Mouse (Mus musculus): Measurements from ENCODE around the gene Olfr285. TPM values are rescaled to one million over a fixed set of nuclear protein-coding genes. Genes with fewer than 3 reads are reported as not detected.

Gene Olfr285
- not detected in 2 replicates for polyA plus RNA-seq (2011; ENCODE audit: insufficient read depth, insufficient read length, low replicate concordance, missing spikeins)

DNA sequence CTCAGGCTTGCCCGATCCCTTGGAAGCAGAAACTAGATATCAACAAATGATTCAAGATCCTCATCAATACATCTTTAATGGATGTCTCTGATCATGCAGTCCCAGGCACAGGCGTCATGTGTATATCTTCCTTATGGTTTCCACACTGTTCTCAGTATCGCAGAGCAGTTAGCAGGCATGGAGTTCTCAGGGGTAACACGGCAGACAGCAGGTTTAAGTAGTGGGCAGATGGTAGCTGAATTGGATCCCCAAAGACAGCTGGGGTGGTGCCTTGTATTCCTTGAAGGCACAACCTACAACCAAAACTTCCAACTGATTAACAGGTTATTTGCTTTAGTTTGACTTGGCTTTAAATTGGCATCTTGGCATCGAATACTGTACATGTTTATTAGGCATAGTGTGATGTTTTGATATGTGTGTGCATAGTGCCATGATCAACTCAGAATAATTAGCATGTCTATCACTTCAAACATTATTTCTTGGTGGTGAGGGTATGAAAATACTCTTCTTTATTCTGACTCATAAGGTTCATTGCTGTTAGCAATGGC, at the start of gene Olfr285:
Olfr285 (minus strand) TSS at position 177 of the 548 bp plus-strand sequence.
- no peak within 1 kb of the TSS for H3K4me3 ChIP-seq (replicated peaks; ENCODE audit: control insufficient read depth, low read depth, low read length)
- no peak within 1 kb of the TSS for H3K27ac ChIP-seq (ENCODE audit: control insufficient read depth, insufficient read depth, low read depth, low read length, poor library complexity)
- TF ChIP-seq CTCF (IDR thresholded peaks at IDR 0.05; ENCODE audit: control insufficient read depth, insufficient read depth, low read length) (no peak), POLR2A (IDR thresholded peaks at IDR 0.05; ENCODE audit: borderline replicate concordance, control insufficient read depth, low read depth, low read length) (no peak)
- WGBS: 84% methylated on average over 5 of the region's 5 CpGs
- H3K4me1 ChIP-seq (ENCODE audit: control insufficient read depth, insufficient read depth, low read length): no peaks in the 10 kb centered on the region

DNA sequence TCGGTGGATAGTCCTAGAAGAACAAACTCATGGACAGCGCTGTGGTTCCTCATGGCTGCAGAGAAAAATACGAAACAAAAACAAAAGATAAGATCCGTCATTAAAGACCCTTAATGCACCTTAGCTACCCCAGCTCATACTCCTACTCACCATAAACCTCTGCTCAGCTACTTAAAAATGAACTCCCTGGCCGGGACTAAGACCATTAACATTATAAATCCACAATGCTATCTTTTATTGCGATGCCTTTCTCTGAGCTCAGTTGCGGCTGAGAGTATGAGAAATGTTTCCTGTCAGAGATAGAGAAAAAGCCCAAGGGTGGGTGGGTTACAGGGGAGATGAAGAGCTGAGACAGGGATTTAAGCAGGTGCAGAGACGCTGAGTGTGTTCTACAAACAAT, 23.7 kb upstream of the Olfr285 start, which contains the start of gene Olfr284:
Olfr284 (minus strand) TSS at position 101 of the 400 bp plus-strand sequence.
- WGBS: 74% methylated on average over 8 of the region's 8 CpGs
- Histone ChIP-seq H3K27ac (ENCODE audit: control insufficient read depth, insufficient read depth, low read depth, low read length, poor library complexity) (no peak within 1 kb of the TSS), H3K4me1 (ENCODE audit: control insufficient read depth, insufficient read depth, low read length) (no peaks in the 10 kb centered on the region), H3K4me3 (replicated peaks; ENCODE audit: control insufficient read depth, low read depth, low read length) (no peak within 1 kb of the TSS)
- TF ChIP-seq CTCF (IDR thresholded peaks at IDR 0.05; ENCODE audit: control insufficient read depth, insufficient read depth, low read length) (no peak), POLR2A (IDR thresholded peaks at IDR 0.05; ENCODE audit: borderline replicate concordance, control insufficient read depth, low read depth, low read length) (no peak)

DNA sequence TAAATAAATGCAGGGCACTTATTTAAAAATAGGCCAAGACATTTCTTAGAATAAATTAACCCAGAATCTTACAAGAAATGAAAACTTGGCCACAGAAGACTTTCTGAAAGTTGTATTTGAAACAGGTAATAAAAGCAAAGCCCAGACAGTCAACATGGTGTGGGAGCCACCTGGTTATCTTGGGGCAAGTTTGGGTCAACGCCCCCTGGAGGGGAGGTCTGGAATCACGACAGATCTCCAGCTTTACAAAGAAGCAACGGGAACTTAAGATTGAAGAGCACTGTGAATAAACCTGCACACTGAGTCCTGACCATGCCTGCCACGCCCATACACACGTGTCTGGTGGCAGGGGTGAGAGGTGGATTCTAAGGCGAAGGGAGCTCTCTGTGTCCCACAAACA, 1.4 kb downstream of the Olfr285 start:
- TF ChIP-seq POLR2A (IDR thresholded peaks at IDR 0.05; ENCODE audit: borderline replicate concordance, control insufficient read depth, low read depth, low read length): no peak
- TF ChIP-seq CTCF (IDR thresholded peaks at IDR 0.05; ENCODE audit: control insufficient read depth, insufficient read depth, low read length): peak; percentile 30; the same call in 1 of the 2 replicates
- H3K27ac ChIP-seq (ENCODE audit: control insufficient read depth, insufficient read depth, low read depth, low read length, poor library complexity): no peak overlapping the region
- no peak overlapping the region for H3K4me3 ChIP-seq (replicated peaks; ENCODE audit: control insufficient read depth, low read depth, low read length)
- no peaks in the 10 kb centered on the region for H3K4me1 ChIP-seq (ENCODE audit: control insufficient read depth, insufficient read depth, low read length)
- 41% methylated on average over 6 of the region's 6 CpGs for WGBS

DNA sequence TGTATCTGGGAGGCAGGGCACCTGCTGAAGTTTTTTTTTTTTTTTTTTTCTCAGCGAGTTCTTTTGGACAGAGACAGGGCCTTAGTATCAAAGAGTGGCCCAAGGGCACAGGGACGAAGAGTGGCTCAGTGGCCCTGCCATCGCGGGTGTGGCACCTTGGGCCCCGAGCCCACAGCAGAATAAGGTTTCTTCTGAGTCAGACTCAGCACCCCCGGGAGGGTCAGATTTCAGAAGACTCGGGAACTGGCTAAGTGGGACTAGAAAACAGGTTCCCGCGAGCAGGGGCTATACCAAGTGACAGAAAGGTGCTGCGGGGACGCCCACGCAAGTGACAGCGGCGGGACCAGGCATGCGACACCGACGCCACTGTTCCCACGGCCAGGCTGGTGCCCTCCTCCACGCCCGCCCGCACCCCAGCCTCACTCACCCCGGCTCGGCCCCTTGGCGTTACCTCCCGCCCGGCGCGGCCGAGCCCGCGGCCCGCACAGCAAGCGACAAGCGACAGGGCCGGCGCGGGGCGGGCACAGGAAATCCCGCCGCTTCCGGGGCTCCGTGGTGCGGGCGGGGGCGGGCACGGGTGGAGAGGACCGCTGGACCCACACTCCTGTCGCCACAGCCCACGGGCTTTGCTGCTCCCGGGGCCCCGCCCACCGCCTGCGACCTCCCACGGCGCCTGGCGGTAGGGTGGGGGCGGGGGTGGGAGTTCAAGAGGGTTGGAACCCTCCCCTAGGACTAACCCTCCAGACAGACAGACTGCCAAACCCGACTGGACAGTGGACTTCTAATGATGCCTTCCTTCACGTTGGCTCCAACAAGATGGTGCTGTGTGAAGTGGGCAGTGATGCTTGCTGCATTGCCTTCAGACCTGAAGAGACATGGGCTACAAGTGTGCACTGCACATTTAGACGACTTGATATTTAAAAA, 21.3 kb downstream of the Olfr285 start, which contains the start of gene Zfp641:
Zfp641 (minus strand) TSS at position 534 of the 924 bp plus-strand sequence.
- WGBS: 5% methylated on average over 58 of the region's 60 CpGs
- H3K4me3 ChIP-seq (replicated peaks; ENCODE audit: control insufficient read depth, low read depth, low read length): no peak within 1 kb of the TSS
- TF ChIP-seq POLR2A (IDR thresholded peaks at IDR 0.05; ENCODE audit: borderline replicate concordance, control insufficient read depth, low read depth, low read length) (no peak), CTCF (IDR thresholded peaks at IDR 0.05; ENCODE audit: control insufficient read depth, insufficient read depth, low read length) (no peak)
- H3K4me1 ChIP-seq (ENCODE audit: control insufficient read depth, insufficient read depth, low read length): no peaks in the 10 kb centered on the region
- no peak within 1 kb of the TSS for H3K27ac ChIP-seq (ENCODE audit: control insufficient read depth, insufficient read depth, low read depth, low read length, poor library complexity)

DNA sequence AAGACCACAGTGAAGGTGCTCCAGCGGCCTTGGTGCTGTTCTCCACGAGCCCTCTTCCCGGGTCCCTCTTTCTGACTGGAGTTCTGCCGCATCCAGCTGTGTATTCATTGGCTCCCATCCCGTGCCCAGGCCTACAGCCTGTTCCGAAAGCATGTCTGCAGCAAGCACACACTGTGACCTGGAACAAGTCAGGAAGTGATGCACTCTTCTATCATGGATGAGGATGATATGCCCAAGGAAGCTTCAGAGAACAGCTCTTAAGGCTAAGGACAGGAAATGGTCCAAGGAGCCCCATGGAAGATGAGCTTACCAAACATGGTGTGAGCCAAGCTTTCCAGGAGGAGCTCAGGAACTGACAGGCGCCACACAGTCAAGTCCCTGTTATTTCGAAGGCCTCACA, 23.5 kb downstream of the Olfr285 start:
- H3K4me1 ChIP-seq (ENCODE audit: control insufficient read depth, insufficient read depth, low read length): no peaks in the 10 kb centered on the region; the same call in 1 of the 2 replicates
- H3K4me3 ChIP-seq (replicated peaks; ENCODE audit: control insufficient read depth, low read depth, low read length): no peak overlapping the region
- no peak overlapping the region for H3K27ac ChIP-seq (ENCODE audit: control insufficient read depth, insufficient read depth, low read depth, low read length, poor library complexity)
- no peak for TF ChIP-seq CTCF (IDR thresholded peaks at IDR 0.05; ENCODE audit: control insufficient read depth, insufficient read depth, low read length)
- TF ChIP-seq POLR2A (IDR thresholded peaks at IDR 0.05; ENCODE audit: borderline replicate concordance, control insufficient read depth, low read depth, low read length): no peak
- 80% methylated on average over 8 of the region's 8 CpGs for WGBS

DNA sequence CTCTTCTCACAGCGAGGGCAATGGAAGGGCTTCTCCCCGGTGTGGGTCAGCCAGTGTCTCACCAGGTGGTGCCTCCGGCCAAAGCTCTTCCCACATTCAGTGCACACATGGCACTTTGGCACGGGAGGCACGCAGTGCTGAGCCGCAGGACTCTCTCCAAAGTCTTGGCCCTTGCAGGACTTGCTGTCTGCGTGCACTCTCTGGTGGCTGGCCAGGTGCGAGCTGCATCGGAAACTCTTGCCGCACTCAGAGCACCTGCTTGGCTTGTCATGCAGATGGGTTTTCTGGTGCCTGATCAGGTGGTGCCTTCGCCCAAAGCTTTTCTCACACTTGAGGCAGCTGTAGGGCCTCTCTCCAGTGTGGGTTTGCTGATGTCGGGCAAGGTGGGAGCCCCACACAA, 28.6 kb downstream of the Olfr285 start:
- H3K27ac ChIP-seq (ENCODE audit: control insufficient read depth, insufficient read depth, low read depth, low read length, poor library complexity): no peak overlapping the region; the same call in 1 of the 2 replicates
- H3K4me3 ChIP-seq (replicated peaks; ENCODE audit: control insufficient read depth, low read depth, low read length): no peak overlapping the region
- TF ChIP-seq POLR2A (IDR thresholded peaks at IDR 0.05; ENCODE audit: borderline replicate concordance, control insufficient read depth, low read depth, low read length) (no peak), CTCF (IDR thresholded peaks at IDR 0.05; ENCODE audit: control insufficient read depth, insufficient read depth, low read length) (no peak)
- WGBS: 81% methylated on average over 12 of the region's 12 CpGs
- no peaks in the 10 kb centered on the region; the same call in 1 of the 2 replicates for H3K4me1 ChIP-seq (ENCODE audit: control insufficient read depth, insufficient read depth, low read length)

DNA sequence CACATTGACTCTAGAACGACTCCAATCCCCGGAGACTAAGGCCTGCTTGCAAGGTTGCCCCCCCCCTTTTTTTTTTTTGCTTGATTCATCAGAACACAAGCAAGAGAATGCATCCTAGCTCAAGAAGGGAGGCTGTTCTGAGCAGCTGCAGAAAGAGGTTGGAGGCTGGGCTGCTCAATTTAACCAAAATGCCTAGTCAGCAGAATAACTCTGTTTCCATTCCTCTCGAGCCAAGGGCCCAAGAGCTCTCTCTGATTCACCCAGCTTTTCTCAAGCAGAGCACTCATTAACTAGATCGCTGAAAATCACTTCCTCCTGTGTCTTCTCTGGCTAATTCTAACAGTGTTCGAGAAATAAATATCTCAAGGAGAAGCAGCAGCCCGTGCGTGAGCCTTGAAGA, 30.7 kb downstream of the Olfr285 start:
- Histone ChIP-seq H3K4me3 (replicated peaks; ENCODE audit: control insufficient read depth, low read depth, low read length) (no peak overlapping the region), H3K27ac (ENCODE audit: control insufficient read depth, insufficient read depth, low read depth, low read length, poor library complexity) (no peak overlapping the region), H3K4me1 (ENCODE audit: control insufficient read depth, insufficient read depth, low read length) (no peaks in the 10 kb centered on the region; the same call in 1 of the 2 replicates)
- WGBS: 77% methylated on average over 7 of the region's 7 CpGs
- TF ChIP-seq CTCF (IDR thresholded peaks at IDR 0.05; ENCODE audit: control insufficient read depth, insufficient read depth, low read length): no peak
- no peak for TF ChIP-seq POLR2A (IDR thresholded peaks at IDR 0.05; ENCODE audit: borderline replicate concordance, control insufficient read depth, low read depth, low read length)

Other genes starting within 250 kb of the Olfr285 start
- gene Pfkm, start 224.8 kb downstream of the Olfr285 start, polyA plus RNA-seq (2011; ENCODE audit: insufficient read depth, insufficient read length, low replicate concordance, missing spikeins): 22.9 and 23.0 TPM in 2 replicates
- gene Senp1, start 223.6 kb downstream of the Olfr285 start, polyA plus RNA-seq (2011; ENCODE audit: insufficient read depth, insufficient read length, low replicate concordance, missing spikeins): 23.1 and 27.6 TPM in 2 replicates
- 9.1 and 12.2 TPM in 2 replicates for gene Asb8, start 151.7 kb downstream of the Olfr285 start, polyA plus RNA-seq (2011; ENCODE audit: insufficient read depth, insufficient read length, low replicate concordance, missing spikeins)
- 0.43 and 1.2 TPM in 2 replicates for gene Ccdc184, start 150.2 kb downstream of the Olfr285 start, polyA plus RNA-seq (2011; ENCODE audit: insufficient read depth, insufficient read length, low replicate concordance, missing spikeins)
- gene Olfr288, start 121.8 kb downstream of the Olfr285 start, polyA plus RNA-seq (2011; ENCODE audit: insufficient read depth, insufficient read length, low replicate concordance, missing spikeins): not detected in 2 replicates
- gene Gm44579, start 96.4 kb downstream of the Olfr285 start, polyA plus RNA-seq (2011; ENCODE audit: insufficient read depth, insufficient read length, low replicate concordance, missing spikeins): not detected in 2 replicates
- not detected in 2 replicates for gene Olfr287, start 96.3 kb downstream of the Olfr285 start, polyA plus RNA-seq (2011; ENCODE audit: insufficient read depth, insufficient read length, low replicate concordance, missing spikeins)
- not detected in 2 replicates for gene Olfr286, start 82.9 kb downstream of the Olfr285 start, polyA plus RNA-seq (2011; ENCODE audit: insufficient read depth, insufficient read length, low replicate concordance, missing spikeins)
- not detected in 2 replicates for gene H1fnt, start 60.1 kb downstream of the Olfr285 start, polyA plus RNA-seq (2011; ENCODE audit: insufficient read depth, insufficient read length, low replicate concordance, missing spikeins)
- gene Zfp641, start 21.2 kb downstream of the Olfr285 start, polyA plus RNA-seq (2011; ENCODE audit: insufficient read depth, insufficient read length, low replicate concordance, missing spikeins): not detected in 2 replicates
- gene Olfr284, start 23.6 kb upstream of the Olfr285 start, polyA plus RNA-seq (2011; ENCODE audit: insufficient read depth, insufficient read length, low replicate concordance, missing spikeins): not detected in 2 replicates
- not detected in 2 replicates for gene Olfr283, start 63.6 kb upstream of the Olfr285 start, polyA plus RNA-seq (2011; ENCODE audit: insufficient read depth, insufficient read length, low replicate concordance, missing spikeins)
- not detected in 2 replicates for gene Olfr282, start 113.9 kb upstream of the Olfr285 start, polyA plus RNA-seq (2011; ENCODE audit: insufficient read depth, insufficient read length, low replicate concordance, missing spikeins)
- gene Olfr281, start 135.2 kb upstream of the Olfr285 start, polyA plus RNA-seq (2011; ENCODE audit: insufficient read depth, insufficient read length, low replicate concordance, missing spikeins): 0.22 TPM in 1 of 2 replicates, not detected in the other
- gene OR5BS1P, start 152.5 kb upstream of the Olfr285 start, polyA plus RNA-seq (2011; ENCODE audit: insufficient read depth, insufficient read length, low replicate concordance, missing spikeins): not detected in 2 replicates
- gene Lalba, start 165.4 kb upstream of the Olfr285 start, polyA plus RNA-seq (2011; ENCODE audit: insufficient read depth, insufficient read length, low replicate concordance, missing spikeins): not detected in 2 replicates
- gene Olfr279, start 175.0 kb upstream of the Olfr285 start, polyA plus RNA-seq (2011; ENCODE audit: insufficient read depth, insufficient read length, low replicate concordance, missing spikeins): 0.29 TPM in 1 of 2 replicates, not detected in the other
- gene Kansl2, start 216.9 kb upstream of the Olfr285 start, polyA plus RNA-seq (2011; ENCODE audit: insufficient read depth, insufficient read length, low replicate concordance, missing spikeins): 39.2 and 52.3 TPM in 2 replicates